Mouse (Mus musculus): ENCODE data around the gene Plpp1.

The Plpp1 gene

DNA sequence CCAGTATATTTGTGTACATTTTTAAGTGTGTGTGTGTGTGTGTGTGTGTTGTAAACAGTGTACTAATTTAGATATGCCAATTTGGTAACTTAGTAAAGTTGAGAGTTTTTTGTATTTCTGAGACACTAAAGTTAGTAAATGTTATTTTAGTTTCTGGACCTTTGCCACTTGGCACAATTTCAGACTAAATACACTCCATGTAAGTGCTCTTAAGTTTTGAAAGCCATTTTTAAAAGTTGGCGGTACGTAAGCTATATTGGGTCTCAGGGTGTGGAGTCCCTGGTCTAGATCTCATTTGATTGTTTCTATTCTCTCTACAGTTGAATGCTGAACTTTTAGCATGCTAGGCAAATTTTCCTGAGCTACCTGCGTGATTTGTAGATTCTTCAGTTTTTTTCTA is 17.5 kb downstream of the Plpp1 start:
- DNase-seq = no peak

DNA sequence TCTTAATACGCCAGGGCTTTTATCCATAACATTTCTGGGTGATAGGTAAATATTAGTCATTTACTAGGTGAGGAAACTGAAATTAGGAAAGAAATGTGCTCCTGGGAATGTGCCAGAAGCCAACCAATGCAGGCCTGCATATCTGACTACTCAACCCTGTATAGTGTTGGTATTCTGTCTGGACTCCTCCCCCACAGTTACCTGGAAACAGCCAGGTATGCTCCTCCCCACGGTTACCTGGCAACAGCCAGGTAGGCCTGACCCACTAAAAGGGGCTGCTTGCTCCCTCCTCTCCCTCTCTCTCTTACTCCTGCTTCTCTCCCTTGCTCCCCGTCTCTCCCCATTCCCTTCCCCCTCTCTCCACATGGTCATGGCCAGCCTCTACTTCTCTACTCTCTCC is 21.8 kb downstream of the Plpp1 start:
- no peak for DNase-seq

DNA sequence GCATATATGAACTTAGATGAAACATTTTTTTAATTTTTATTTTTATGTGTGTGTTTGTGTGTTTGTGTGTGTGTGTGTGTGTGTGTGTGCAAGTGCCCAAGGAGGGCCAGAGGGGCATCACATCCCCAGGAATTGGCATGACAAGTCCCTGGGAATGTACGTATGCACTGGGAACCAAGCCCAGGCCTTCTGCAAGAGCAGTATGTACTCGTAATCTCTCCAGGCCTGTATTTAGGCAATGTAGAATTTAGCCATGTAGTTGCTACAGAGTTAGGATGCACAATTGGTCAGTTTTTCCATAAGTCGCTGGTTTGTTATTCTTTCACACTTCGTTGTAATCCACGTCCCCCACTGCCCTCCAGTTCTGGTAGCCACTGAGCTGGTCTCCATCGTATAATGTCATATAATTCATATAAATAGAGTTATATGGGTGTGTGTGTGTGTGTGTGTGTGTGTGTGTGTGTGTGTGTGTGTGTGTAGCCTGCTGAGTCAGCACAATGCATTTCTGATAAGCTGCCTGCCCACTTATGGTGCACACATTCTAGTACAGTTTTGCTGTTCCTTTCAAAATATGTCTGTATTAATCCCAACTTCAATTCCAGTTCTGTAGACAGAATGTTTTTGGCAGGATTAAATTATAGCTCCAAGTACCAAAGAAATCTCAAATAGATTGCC is 22.8 kb downstream of the Plpp1 start:
- no peak for DNase-seq

DNA sequence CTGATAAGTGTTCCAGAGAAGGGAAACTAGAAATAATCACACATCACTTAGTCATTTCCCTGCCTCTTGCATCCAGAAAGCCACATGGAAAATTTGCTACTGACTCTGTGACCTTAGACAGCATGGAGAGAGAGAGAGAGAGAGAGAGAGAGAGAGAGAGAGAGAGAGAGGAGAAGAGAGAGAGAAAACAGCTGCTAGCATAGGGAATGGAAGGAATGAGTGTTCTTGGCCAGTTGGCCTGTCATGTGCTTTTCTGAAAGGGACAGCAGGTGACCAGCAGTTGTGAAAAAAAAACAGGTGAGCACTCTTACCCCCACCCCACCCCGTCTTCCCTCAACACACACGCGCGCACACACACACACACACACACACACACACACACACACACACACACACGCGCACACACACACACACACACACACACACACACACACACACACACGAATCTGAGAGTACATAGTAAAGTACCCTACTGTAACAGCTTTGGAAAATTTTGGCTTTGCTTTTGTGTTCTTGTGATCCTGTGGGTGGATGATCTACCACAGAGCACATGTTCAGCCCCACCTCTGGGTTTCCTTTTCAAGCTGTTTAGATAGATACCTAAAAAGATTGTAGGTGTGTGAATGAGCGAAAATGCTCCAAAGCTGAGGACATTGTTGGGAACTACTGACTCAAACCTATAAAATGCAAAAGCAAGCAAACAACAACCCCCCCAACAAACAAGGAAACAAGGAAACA is 23.5 kb downstream of the Plpp1 start:
- DNase-seq = no peak

DNA sequence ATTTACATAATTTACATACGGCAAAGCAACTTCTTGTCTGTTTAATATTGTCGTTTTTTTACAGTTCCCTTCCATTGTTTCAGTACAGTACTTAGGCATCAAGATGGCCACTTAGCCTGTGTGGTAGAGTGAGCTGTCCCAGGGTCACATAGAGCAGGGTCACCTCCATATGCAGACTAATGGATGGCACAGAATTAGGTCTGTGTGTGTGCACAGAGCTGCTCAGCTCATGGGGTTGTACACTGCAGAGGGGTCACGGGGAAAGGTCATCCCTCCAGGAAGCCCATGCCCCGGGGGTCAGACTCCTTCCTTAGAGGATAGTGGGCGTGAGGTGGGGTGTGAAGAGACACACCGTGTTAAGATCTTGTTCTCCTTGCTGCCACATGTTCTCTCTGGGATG is 24.9 kb downstream of the Plpp1 start:
- DNase-seq = no peak

DNA sequence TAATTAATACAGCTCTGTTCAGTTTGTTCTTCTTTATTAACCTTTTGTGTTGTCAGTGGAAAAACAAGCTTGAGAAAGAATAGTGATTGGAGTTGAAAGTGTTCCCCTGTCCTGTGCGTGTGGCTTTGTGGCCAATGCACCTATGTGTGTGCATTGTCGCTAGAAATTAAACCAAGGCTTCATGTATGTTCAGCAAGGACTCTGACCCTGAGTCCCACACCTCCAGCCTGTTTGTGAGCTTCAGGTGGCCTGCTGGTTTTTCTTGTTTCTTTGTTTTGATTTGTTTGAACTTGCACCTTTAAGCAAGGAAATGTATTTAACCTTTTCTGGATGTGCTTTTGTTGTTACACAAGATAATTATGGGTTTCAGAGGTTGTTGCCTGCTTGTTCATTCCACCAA is 29.0 kb downstream of the Plpp1 start:
- DNase-seq = no peak

DNA sequence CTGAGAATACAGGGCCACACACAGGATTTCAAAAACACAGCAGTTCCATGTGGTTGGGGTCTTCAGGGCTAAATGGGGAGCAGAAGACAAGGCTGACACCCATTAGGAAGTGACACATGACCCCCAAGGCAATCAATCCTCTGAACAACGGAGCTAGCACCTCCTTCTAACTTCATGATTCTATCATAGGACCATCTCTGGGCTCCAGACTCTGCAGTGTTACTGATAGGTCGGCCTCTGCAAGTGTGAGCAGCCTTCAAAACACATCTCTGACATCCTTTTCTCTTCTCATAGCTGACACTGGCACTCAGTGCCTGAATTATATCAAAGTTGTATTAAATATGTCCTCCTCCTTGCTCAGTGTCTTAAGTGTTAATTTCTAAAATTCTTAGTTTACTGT is 32.0 kb downstream of the Plpp1 start:
- DNase-seq = no peak

DNA sequence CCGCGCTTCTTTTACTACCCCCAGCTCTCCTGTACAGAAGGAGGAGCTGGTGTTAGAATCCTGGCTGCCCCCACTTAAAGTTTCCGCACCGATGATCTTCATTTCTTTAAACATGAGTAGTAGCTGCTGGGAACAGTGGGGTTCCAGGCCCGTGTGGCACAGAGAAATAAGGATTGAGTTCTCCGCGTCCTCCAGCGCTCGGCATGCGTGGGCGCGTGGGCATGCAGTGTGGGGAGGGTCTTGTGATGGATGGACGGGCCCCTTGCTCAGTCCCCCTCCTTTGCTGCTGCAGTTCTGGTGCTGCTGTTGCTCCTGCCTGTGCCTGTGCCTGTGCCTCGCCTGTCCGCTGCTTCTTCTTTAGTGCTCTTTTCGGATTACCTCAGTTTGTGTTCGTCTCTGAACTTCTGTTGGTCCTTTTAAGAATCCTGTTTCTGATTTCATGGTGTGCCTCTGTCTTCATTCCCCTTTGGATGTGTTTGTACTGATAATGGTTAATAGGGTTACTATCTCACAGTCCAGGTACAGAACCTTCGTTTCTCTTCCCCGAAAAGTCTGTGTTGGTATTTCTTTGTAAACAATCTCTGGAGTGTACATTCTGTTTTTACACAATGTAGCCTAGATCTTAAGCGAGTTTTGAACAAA is 32.8 kb downstream of the Plpp1 start:
- no peak for DNase-seq

DNA sequence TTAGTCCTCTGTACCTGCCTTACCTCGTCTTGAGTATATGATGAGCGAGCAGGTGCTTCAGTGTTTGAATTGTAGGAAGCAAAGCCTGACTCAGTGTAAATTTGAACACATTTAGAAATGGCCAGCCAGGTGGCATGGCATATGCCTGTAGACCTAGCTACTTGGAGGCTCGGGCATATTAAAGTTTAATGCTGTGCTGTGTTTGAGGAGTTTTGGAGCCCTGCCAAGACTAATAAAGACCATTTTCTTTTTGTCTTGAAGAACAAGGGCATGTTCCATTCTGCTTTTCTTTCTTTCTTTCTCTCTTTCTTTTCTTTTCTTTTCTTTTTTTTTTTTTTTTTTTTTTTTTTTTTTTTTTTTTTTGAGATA is 33.3 kb downstream of the Plpp1 start:
- DNase-seq = no peak

DNA sequence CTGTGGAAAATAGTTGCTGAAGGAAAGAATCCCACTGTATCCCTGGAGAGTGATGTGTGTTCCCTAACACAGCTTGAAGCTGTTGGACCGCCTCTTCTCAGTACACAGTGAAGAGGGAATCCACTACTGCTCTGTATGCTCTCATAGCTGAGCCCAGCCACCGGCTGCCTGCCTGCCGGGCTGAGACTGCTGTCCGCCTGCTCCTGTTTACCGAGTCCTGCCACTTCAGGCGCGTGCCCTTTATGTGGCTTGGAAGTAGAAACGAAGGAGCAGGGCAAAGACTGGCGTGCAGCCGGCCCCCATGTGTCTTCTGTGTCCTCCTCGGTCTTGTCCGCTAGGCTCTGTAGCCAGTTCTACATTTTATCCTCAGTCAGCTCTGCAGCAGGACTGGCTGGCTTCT is 34.5 kb downstream of the Plpp1 start:
- DNase-seq = no peak

DNA sequence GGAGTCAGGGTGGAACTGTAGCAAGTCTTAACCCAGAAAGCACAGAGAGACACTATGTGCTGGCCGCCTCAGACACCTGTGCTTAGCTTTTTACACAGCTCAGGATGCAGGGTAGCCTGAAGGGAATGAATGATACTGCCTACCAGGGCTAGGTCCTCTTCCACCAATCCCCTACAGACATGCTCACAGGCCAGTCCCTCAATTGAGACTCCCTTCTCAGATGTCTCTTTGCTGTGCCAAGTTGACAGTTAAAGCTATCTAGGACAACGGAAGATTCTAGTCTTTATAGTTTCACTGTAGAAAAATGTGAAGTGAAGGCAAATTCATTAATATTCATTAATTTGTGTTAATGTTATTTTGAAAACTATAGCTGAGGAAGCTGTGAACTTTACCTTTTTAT is 36.4 kb downstream of the Plpp1 start:
- DNase-seq = no peak

DNA sequence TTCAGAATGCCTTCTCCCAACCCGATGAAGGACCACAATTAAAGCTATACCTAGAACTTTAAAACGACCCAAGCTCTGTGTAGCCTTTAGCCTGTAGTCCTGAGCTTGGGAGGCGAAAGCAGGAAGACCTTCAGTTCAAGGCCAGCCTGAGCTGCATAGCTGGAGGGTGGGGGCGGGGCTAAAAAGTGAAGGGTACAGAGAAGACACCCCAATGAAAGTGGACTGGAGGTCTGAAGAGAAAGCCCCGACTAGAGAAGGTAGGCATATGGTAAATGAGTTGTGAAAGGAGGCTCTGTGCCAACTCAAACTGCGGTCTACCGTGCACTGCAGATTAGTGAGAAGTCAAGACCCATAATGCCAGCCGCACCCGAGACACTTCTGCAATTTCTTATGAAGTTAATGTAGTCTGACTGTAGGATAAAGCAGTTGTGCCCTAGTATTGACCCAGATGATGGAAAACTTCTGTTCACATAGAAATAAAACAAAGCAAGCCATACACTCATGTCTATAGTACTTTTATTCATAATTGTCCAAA is 37.1 kb downstream of the Plpp1 start:
- no peak for DNase-seq

DNA sequence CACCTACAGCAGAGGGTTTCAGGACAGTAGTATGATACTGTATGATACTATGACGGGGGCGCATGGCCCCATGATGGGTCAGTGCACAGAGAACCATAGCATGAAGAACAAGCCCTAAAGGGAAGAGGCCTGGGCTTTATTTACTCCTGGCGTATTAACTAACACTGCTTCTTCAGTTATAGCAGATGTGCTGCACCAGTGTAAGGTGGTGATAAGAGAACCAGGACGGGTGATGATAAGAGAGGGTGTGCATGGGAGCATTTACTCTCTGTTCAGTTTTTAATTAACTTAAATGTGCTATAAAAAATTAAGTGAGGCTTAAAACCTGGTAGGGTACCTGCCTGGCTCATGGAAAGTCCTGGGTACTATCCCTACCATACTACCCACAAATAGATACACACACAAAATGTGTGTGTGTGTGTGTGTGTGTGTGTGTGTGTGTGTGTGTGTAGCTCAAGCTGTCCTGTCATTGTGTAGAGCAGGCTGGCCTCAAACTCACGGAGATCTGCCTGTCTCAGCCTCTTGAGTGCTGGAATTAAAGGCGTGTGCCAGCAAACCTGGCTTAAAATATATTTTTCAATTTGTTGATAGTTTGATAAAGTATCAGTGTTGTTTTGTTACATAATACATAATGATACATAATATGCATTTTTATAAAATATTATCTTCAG is 38.1 kb downstream of the Plpp1 start:
- no peak for DNase-seq

DNA sequence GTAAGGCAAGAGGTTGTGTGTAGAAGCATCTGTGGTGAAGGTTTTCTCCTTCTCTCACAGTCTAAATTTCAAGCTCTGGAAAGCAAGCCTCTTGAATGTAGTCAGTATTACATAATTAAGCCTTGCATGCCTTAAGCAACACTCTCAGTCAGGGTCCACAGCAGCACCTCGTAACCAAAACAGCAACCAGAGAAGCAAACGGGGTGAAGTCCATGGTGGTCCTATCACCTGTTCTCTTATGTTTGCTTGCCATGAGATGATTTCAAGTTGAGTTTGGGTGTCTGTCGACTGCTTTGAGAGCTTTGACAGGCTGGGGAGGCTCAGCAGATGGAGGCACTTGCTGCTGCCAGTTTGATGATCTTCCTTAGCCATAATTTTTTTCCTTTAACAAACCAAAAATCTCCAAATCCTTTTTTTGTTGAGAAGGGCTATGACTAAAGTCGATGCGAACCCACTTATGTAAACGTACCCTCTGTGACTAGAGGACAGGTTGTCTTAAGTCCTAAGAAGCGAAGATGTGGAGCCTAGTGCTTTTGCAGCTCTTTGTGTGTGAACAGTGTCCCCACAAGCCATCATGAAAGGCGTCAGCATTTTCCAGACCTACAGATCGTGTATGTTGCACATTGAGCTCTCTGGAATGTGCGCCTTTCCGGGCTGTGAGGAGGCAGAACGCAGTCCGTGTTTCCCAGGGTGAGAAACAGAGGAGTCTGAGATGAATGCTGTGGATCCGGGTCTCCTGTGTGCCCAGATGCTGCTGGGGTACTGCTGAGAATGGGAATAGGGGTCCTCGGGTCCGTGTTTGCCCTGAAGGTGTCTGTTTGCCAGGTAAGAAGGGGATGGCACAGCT is 39.9 kb downstream of the Plpp1 start:
- peak; percentile 15 for DNase-seq

DNA sequence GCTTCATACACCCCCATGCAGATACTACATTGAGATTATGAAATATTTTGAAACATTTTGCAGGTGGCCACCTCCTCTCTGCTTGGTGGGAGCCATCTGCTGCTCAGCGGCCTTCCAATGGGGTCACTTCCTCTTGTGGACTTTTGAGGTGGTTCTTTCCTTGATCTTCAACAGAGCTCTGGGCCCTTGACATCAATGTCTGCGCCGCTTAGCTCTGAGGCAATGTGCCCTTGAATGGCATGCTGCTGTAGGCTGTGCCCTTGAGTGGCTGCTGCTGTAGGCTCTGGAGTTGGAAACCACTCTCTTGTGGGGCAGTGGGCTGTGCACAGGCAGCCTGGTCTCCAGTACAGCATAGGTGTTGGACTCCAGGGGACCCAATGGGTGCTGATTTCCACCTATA is 45.3 kb downstream of the Plpp1 start:
- no peak for DNase-seq

DNA sequence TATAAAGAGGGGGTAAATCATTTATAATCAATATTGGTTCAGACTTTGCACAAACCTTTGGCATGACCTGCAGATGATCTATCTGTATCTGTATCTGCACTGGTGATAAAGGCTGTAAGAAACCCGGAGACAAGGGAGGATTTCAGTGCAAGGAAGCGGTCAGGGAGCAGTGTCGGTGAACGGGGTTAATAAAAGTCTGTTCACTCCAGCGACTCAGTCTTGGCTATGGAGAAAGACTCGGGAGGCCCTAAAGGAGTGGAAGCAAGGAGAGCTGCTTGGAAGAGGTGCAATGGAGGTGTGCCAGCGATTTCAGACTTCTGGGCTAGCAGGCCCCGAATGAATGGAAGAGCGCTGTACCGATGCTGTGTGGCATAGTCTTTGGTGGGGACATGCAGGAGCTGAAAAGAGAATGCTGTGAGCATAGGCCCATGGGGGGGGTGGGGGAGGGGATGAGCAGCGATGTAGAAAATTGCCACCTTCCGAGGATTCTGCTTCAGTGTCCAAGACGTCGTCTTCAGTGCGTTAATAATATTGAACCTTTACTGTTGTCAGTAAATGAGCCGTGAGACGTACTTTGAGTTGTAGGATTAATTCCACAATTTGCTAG is 53.2 kb downstream of the Plpp1 start:
- DNase-seq = no peak

DNA sequence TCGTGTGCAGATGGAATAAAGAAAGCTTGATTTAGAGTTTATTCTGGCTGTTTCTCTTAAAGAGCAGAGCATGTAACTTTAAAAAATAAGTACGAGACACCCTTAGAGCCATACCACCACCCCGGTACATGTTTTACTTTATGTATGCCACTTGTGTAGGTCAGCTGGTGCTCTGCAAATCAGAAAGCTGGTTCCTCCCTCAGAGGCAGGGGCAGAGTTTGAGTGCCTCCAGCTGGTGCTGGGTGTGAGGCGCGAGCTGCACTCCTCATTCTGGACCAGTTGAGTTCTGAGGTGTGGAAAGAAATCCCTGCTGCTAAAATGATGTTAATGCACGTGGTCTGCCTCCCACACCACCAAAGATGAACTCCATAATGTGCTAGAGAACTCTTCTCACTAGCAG is 53.8 kb downstream of the Plpp1 start:
- no peak for DNase-seq

DNA sequence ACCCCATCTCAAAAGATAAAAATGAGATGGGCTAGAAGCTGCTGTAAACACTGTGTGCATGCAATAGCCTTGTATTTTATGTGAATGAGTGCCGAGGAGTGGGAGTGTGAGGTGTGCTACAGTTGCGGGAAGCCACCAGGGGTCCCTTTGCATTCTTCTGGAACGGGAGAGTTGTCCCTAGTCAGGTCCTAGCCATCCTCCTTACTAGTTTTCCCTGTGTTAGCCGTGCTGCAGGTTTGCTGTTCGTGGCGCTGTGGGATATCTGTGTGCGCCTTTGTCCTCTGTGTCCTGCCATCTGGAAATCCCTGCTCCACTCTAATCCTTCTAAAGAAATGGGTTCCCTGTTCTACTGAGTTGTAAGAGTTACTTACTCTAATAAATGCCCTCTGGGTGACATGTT is 57.3 kb downstream of the Plpp1 start:
- no peak for DNase-seq

DNA sequence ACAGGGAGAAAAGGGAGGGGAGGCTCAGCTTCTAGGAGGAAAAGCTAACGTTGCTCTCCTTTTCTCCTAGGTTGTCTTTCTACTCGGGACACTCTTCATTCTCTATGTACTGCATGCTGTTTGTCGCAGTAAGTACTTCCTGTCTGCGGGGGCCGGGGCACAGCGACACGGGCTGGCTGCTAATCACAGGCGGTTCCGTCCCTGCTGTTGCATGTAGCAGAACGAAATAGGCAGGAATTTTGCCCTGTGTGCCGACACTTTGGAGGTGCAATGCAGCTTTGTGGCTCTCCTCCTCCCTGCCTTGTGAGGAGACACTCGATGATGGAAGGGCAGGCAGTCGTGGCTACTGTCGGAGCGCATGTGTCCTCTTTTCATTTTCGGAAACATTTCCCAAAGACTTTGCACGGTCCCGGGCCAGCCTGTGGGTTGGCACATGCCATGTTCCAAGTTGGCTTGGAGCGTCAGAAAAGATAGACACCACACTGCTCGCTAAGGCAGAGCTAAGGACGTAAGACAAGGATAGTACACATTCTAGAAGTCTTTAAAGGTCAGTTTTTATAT is 59.1 kb downstream of the Plpp1 start:
- DNase-seq = no peak

DNA sequence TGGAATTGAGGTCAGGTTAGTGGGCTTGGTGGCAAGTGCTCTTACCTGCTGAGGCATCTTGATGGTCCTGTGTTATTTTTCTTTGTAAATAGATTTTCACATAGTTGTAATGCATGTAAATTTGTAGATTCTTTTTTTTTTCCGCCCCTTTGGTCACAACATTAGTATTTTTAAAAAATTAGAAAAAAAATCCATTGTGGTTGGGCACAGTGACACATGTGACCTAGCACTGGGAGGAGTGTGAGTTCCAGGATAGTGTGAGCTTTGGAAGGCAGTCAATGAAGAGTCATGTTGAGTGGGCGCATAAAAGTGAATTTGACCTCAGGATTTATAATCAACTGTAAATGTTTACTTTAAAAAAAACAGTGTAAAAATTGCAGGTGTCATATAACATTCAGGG is 59.8 kb downstream of the Plpp1 start:
- DNase-seq = no peak

DNA sequence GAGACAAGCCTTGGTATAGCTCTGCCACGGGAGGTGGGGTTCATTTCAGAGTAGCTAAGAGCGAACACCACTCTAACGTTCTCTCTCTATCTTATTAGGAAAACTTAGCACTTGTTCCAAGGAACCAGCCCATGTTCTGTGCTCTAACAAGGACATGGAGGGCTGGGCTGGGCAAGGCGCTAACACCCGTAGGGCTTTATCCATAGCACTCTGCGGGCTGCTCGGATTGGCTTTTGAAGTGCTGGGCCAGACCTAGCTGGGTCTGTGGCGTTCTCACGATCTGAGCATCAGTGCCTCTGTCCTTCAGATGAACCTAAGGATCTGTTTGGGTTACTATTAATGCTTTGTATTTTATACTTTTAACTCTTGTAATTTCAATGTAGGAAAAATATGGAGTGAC is 60.3 kb downstream of the Plpp1 start:
- no peak for DNase-seq

DNA sequence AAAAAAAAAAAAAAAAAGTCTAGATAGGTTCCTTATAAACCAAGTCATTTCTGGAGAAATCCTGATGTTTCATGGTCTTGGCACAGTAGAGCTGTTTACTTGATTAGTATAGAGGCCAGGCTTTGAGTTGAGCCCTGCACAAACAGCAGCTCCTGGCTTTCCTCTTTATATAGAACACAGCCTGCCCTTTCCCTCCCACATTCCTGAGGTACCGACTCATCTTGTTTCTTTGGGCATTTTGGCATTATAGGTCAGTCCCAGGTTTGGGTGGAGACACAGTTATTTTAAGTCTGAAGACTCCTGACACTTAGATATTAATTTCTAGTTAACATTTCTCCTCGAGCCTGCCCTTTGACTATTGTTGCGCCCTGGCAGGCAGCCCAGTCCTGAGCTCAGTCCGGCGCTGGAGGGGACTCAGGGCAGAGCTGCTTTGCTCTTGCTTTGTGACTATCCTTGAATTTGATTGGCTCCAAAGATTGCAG is 61.3 kb downstream of the Plpp1 start:
- DNase-seq = no peak

All from right cerebral cortex, postnatal 14 days (tissue).